Mouse (Mus musculus) left cerebral cortex, postnatal 36 days (tissue): ENCODE measurements at regions not wholly inside any gene's neighbourhood (a gene's known extent, or its start where the extent isn't known, plus 50 kb on each side); places are given as distances from the start of the nearest gene placed in this dataset.
A peak's percentile ranks its signal among the peaks of the same experiment; 100 is the strongest.

Source experiments
- DNase-seq, 2 experiments: peaks; one replicate each; pipeline ENCODE4 v3.0.0; 2021 to 2022; ENCODE audit warnings: low spot score in 2 of 2, mixed read lengths in 1 of 2
- intact Hi-C: fragments of 180-260 bp; cut with DNase I; formaldehyde crosslinking; loops from one replicate; pipeline ENCODE4 v1.15.1; 2025

DNA sequence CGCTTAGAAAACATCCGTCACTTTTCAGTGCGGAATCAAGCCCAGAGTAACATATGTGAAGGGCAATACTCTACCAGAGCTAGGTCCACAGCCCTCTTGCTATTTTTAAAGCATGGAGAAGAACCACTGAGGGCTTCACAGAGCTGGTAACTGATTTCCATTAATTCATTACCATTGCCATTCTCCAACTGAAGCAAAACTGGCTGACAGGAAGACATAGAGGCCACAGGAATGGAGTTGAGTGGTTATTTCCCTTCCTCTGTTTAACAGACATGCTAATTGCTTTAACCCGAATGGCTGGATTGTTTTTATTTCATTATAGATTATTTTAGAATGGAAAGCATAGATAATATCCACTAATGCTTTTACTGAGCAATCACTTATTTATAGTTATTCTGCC, 120.4 kb upstream of the Rxylt1 start:
- no peak for DNase-seq
- intact Hi-C loops = no loop called here

- DNase-seq = no peak
- intact Hi-C loops = no loop called here
Measured at GRCm38 (mm10) chr10:122199791-122200190, 102.6 kb upstream of the Rxylt1 start.

DNA sequence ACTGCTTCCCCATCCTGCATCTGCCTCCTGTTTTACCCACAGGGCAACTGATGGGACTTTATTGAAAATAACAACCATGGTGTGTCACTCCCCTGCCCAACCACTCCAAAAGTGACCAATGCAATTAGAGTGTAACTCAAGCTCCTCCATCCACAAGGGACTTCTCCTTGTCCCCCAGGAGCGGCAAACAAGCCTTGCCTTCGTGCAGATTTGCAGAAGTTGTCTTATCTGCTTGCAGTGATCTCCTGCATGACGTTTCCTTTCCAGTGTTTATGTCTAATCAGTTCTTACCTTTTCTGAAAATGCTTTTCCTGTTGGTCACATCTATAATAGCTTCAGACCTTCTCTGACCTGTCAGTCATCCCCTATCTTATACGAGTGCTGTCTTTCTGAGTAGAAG, 100.5 kb upstream of the Rxylt1 start:
- no peak for DNase-seq
- intact Hi-C loops = no loop called here

DNA sequence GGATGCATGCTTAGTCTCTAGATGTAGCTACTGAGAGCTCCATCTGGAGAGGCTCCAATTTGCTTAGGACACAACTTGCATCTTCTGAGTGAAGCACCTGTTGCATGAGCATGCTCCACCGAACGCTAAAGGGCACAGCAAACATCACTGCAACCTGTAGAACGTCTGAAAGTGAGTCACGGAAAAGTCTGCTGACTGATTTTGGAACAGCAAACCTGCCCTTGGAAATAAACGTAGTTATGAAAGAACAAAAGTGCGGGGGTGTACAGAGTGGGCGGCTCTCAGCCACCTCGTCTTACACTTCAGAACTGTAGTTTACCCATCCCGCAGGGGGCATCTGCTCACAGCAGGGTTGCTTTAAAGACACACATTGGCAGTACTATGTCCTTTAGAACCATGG, 97.0 kb upstream of the Rxylt1 start:
- intact Hi-C loops = no loop called here
- no peak for DNase-seq

DNA sequence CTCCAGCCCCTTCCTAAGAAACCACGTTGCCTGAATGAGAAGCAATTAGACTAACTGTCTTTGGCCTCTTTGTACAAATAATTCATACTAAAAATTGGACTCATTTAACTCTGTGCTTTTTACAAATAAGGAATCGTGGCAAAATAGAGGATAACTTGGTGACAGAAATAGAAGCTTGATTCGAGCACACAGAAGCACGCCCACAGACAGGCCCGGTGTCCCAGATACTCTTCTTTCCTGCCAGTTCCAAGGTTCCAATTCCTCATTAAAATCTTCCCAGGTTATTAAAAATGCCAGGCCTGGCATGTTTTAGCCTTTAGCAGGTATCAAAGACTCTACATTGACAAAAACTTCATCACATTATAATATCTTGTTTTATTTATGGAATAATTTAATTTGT, 96.2 kb upstream of the Rxylt1 start:
- peak; percentile 11 to 40 for DNase-seq
- intact Hi-C loops = no loop called here

DNA sequence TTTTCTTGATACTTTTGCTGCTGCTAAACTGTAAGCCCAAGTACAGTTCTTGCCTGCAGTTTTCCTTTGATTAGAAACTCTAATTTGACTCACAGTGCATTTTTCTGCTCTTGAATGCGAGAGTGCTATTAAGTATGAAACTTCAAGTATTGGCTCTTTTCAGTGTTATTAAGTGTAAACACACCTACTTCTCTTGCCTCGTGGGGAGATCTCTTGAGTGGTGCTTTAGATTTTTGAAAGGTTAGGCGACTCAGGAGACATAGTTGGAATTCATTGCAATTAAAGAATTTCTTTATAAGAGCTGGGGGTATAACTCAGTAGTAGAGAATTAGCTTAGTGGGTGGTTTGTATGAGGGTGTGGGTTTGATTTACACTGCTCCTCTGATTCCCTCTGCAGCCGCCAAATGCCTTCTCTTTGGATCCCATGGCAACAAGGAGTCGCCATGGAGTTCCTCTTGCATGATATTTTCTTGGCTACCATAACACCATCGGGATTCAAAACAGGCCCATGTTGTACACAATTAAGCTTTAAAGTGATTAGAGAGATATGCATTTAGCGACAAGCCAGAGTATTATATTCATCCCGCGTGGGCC, 88.1 kb upstream of the Rxylt1 start:
- intact Hi-C loops = no loop called here
- no peak for DNase-seq

- peak; percentile 13 to 22 for DNase-seq
- intact Hi-C loops = loop anchor here (2.0 to 5.0 kb wide), 2 partner anchors 264 to 344 kb away; no protein-coding TSS in a partner anchor
Measured at GRCm38 (mm10) chr10:122183025-122183424, 85.9 kb upstream of the Rxylt1 start.

GRCm38 (mm10) chr10:122149038-122149437, 51.9 kb upstream of the Rxylt1 start:
- intact Hi-C loops = no loop called here
- DNase-seq = no peak

- no peak for DNase-seq
- intact Hi-C loops = no loop called here
Measured at GRCm38 (mm10) chr10:122148609-122149008, 51.4 kb upstream of the Rxylt1 start.
